1 mouse cellular context compared by ENCODE assay signal in the genomic region with DNA sequence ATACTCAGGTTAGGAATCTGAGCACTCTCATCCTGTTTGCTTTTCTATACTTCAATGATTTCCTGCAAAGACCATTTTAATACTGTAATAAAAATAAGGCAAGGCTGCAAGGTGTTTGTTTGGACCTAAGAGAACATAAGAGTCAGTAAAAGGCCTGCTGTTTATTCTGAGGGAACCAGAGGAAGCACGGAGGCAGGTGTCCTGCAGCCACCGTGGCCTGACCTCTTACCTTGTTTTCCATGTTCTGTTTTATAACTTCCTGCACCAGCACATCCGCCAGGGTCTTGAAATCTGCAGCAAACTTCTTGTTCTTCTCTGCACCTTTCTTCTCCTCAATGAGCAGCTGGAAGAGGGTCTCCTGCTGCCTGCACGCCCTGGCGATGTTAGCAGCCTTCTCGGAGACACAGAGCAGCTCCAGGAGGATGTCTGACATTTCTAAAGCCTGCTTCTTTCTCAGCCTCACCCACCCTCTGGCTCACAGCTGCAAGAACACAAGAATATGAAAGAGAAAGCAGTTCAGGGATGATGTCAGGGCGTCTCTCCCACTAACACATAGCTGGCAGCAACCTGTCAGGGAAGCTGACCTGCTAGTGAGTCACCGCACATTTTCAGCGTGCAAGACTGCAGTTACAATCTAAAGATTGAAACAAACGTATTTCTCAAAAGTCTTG.
TF ChIP-seq lines count a peak whose summit lies in the region.

No protein-coding gene starts in this region.

TF ChIP-seq in CH12.LX, 34 proteins besides CTCF, POLR2A, EP300 and RAD21 (continued from another document):
- TF ChIP-seq TCF12 (IDR thresholded peaks at IDR 0.05; ENCODE audit: low read depth, low read length) (peak; percentile 60; the same call in 1 of the 2 replicates), ZKSCAN1 (IDR thresholded peaks at IDR 0.05; ENCODE audit: borderline replicate concordance, low read depth, low read length) (no peak), MAX (IDR thresholded peaks at IDR 0.05; ENCODE audit: low read length) (peak; percentile 27; the same call in 1 of the 2 replicates), SMC3 (IDR thresholded peaks at IDR 0.05; ENCODE audit: low read depth, low read length) (no peak), PAX5 (IDR thresholded peaks at IDR 0.05; ENCODE audit: low read length) (no peak), GABPA (IDR thresholded peaks at IDR 0.05; ENCODE audit: insufficient replicate concordance, low read depth, low read length) (no peak), ETS1 (conservative IDR thresholded peaks at IDR 0.05; ENCODE audit: low read depth, low read length) (peak; percentile 81), JUND (conservative IDR thresholded peaks at IDR 0.05; ENCODE audit: low read depth, low read length) (peak; percentile 39; the same call in 1 of the 2 replicates), MAFK (IDR thresholded peaks at IDR 0.05; ENCODE audit: insufficient replicate concordance, low read length) (no peak), ELF1 (IDR thresholded peaks at IDR 0.05; ENCODE audit: low read depth, low read length) (no peak), MYC (IDR thresholded peaks at IDR 0.05; ENCODE audit: low read depth, low read length) (no peak)
